Mouse (Mus musculus): ENCODE results near the gene Zswim8. TPM values are rescaled to one million over a fixed set of nuclear protein-coding genes. Genes with fewer than 3 reads are reported as not detected.

Zswim8 gene
- total and polyA plus RNA-seq, 3 experiments, result 16.5 to 35.5 TPM; not detected in 1

- no peaks in the 10 kb centered on the region for H3K9me3 ChIP-seq (replicated peaks; ENCODE audit: insufficient read depth, low read length)
- DNase-seq (ENCODE audit: low read depth, low spot score), result no peak
- H3K9ac ChIP-seq (ENCODE audit: control insufficient read depth, low read depth, low read length, poor library complexity, severe bottlenecking), result no peak overlapping the region
- H3K4me3 ChIP-seq (ENCODE audit: control insufficient read depth in 1 of 2, insufficient read depth in 1 of 2, low read depth in 2 of 2, low read length in 2 of 2), result no peak overlapping the region
- H3K27me3 ChIP-seq (ENCODE audit: control insufficient read depth in 1 of 2, insufficient read depth in 2 of 2, low read length in 2 of 2), result peaks cover 0 to 17% of the 10 kb centered on the region in 2 experiments; a peak in 1 of 4 replicates
- H3K79me2 ChIP-seq (ENCODE audit: control insufficient read depth, insufficient read depth, low read length, poor library complexity), result no peaks in the 10 kb centered on the region
- no peak for TF ChIP-seq POLR2AphosphoS2 (IDR thresholded peaks at IDR 0.05; ENCODE audit: low read length)
- TF ChIP-seq JUND (IDR thresholded peaks at IDR 0.05; ENCODE audit: low read depth, low read length), result no peak
- no peak for TF ChIP-seq UBTF (IDR thresholded peaks at IDR 0.05; ENCODE audit: borderline replicate concordance, insufficient read depth, low read depth, low read length)
- no peak for TF ChIP-seq EP300 (IDR thresholded peaks at IDR 0.05; ENCODE audit: low read depth in 1 of 2, low read length in 2 of 2)
- TF ChIP-seq TCF12 (IDR thresholded peaks at IDR 0.05; ENCODE audit: low read depth, low read length), result no peak
- no peak for TF ChIP-seq ZNF384 (IDR thresholded peaks at IDR 0.05; ENCODE audit: low read depth, low read length)
- TF ChIP-seq ZC3H11A (IDR thresholded peaks at IDR 0.05; ENCODE audit: low read depth, low read length), result no peak
- TF ChIP-seq MYC (IDR thresholded peaks at IDR 0.05; ENCODE audit: low read depth, low read length), result no peak
- no peak for TF ChIP-seq MAZ (IDR thresholded peaks at IDR 0.05; ENCODE audit: low read depth, low read length)
- no peak for TF ChIP-seq E2F4 (IDR thresholded peaks at IDR 0.05; ENCODE audit: borderline replicate concordance, low read depth, low read length)
- TF ChIP-seq MAX (IDR thresholded peaks at IDR 0.05; ENCODE audit: low read length), result no peak
- no peak for TF ChIP-seq ZKSCAN1 (IDR thresholded peaks at IDR 0.05; ENCODE audit: low read depth, low read length)
- no peak for TF ChIP-seq RCOR1 (IDR thresholded peaks at IDR 0.05; ENCODE audit: low read depth, low read length)
- TF ChIP-seq SIN3A (IDR thresholded peaks at IDR 0.05; ENCODE audit: low read length), result no peak
- no peak for TF ChIP-seq KAT2A (conservative IDR thresholded peaks at IDR 0.05; ENCODE audit: low read depth, low read length)
- no peak for TF ChIP-seq ZMIZ1 (IDR thresholded peaks at IDR 0.05; ENCODE audit: low read depth, low read length)
- H3K27ac ChIP-seq (ENCODE audit: control insufficient read depth, low read depth, low read length), result no peak overlapping the region
- H3K36me3 ChIP-seq (ENCODE audit: control insufficient read depth in 1 of 2, insufficient read depth in 2 of 2, low read length in 2 of 2), result no peaks in the 10 kb centered on the region
- H3K4me1 ChIP-seq (ENCODE audit: control insufficient read depth in 1 of 2, insufficient read depth in 2 of 2, low read length in 2 of 2), result peaks cover 0 to 9% of the 10 kb centered on the region in 2 experiments; a peak in 2 of 4 replicates
Measured at GRCm38 (mm10) chr14:20662740-20663139, 44.6 kb upstream of the Zswim8 start.

GRCm38 (mm10) chr14:20663601-20664000 is 43.8 kb upstream of the Zswim8 start:
- Histone ChIP-seq H3K4me1 (ENCODE audit: control insufficient read depth in 1 of 2, insufficient read depth in 2 of 2, low read length in 2 of 2) (peaks cover 0 to 9% of the 10 kb centered on the region in 2 experiments; a peak in 2 of 4 replicates), H3K9ac (ENCODE audit: control insufficient read depth, low read depth, low read length, poor library complexity, severe bottlenecking) (no peak overlapping the region), H3K79me2 (ENCODE audit: control insufficient read depth, insufficient read depth, low read length, poor library complexity) (no peaks in the 10 kb centered on the region), H3K9me3 (replicated peaks; ENCODE audit: insufficient read depth, low read length) (no peaks in the 10 kb centered on the region), H3K27ac (ENCODE audit: control insufficient read depth, low read depth, low read length) (no peak overlapping the region), H3K27me3 (ENCODE audit: control insufficient read depth in 1 of 2, insufficient read depth in 2 of 2, low read length in 2 of 2) (peaks cover 0 to 17% of the 10 kb centered on the region in 2 experiments; a peak in 1 of 4 replicates), H3K36me3 (ENCODE audit: control insufficient read depth in 1 of 2, insufficient read depth in 2 of 2, low read length in 2 of 2) (no peaks in the 10 kb centered on the region), H3K4me3 (ENCODE audit: control insufficient read depth in 1 of 2, insufficient read depth in 1 of 2, low read depth in 2 of 2, low read length in 2 of 2) (no peak overlapping the region)
- no peak for DNase-seq (ENCODE audit: low read depth, low spot score)
- no peak for TF ChIP-seq EP300 (IDR thresholded peaks at IDR 0.05; ENCODE audit: low read depth in 1 of 2, low read length in 2 of 2)
- TF ChIP-seq SIN3A (IDR thresholded peaks at IDR 0.05; ENCODE audit: low read length), result no peak
- no peak for TF ChIP-seq MAFK (IDR thresholded peaks at IDR 0.05; ENCODE audit: borderline replicate concordance, low read depth, low read length)
- TF ChIP-seq NELFE (IDR thresholded peaks at IDR 0.05; ENCODE audit: low read depth, low read length), result no peak
- TF ChIP-seq UBTF (IDR thresholded peaks at IDR 0.05; ENCODE audit: borderline replicate concordance, insufficient read depth, low read depth, low read length), result no peak
- TF ChIP-seq GABPA (IDR thresholded peaks at IDR 0.05; ENCODE audit: low read depth, low read length), result no peak
- no peak for TF ChIP-seq GATA1 (IDR thresholded peaks at IDR 0.05; ENCODE audit: low read depth, low read length)
- no peak for TF ChIP-seq ZNF384 (IDR thresholded peaks at IDR 0.05; ENCODE audit: low read depth, low read length)
- no peak for TF ChIP-seq TAL1 (IDR thresholded peaks at IDR 0.05; ENCODE audit: low read length)
- no peak for TF ChIP-seq TCF12 (IDR thresholded peaks at IDR 0.05; ENCODE audit: low read depth, low read length)
- TF ChIP-seq USF1 (IDR thresholded peaks at IDR 0.05; ENCODE audit: low read depth, low read length), result no peak

All from MEL (cell line).